Mouse (Mus musculus) heart, postnatal 0 days (tissue): ENCODE data around the gene Ipo7. TPM values are rescaled to one million over a fixed set of nuclear protein-coding genes. Genes with fewer than 3 reads are reported as not detected.

Experiments
- ATAC-seq: fragments of 200-750 bp; cut with Nextera tagmentation; 2 replicates; pipeline ENCODE4 v1.8.0; 2017; ENCODE audit warnings: low read depth, moderate number of reproducible peaks, moderate library complexity; ENCODE audit not compliant: insufficient read depth
- DNase-seq: peaks from one replicate; pipeline ENCODE4 v3.0.0-alpha.2; 2016; ENCODE audit warnings: low spot score
- H3K27ac ChIP-seq: fragments of 300-500 bp; sonication (generic); 2 replicates; pipeline ENCODE4 v1.5.1; 2014; ENCODE audit warnings: low read depth, mild to moderate bottlenecking
- H3K27me3 ChIP-seq: fragments of 300-500 bp; sonication (generic); 2 replicates; pipeline ENCODE4 v1.6.1; 2014; ENCODE audit warnings: low read length, mixed read lengths; ENCODE audit not compliant: control insufficient read depth, insufficient read depth
- H3K36me3 ChIP-seq: fragments of 300-500 bp; sonication (generic); replicated peaks from 2 replicates; pipeline ENCODE4 v1.6.1; 2014; ENCODE audit warnings: low read length, mixed read lengths; ENCODE audit not compliant: control insufficient read depth, insufficient read depth
- H3K4me1 ChIP-seq: fragments of 300-500 bp; sonication (generic); 2 replicates; pipeline ENCODE4 v1.6.1; 2014; ENCODE audit warnings: antibody characterized with exemption; ENCODE audit not compliant: control insufficient read depth, insufficient read depth
- H3K4me2 ChIP-seq: fragments of 300-500 bp; sonication (generic); 2 replicates; pipeline ENCODE4 v1.6.1; 2014; ENCODE audit warnings: low read depth, mild to moderate bottlenecking, low read length, moderate library complexity
- H3K4me3 ChIP-seq: fragments of 300-500 bp; sonication (generic); 2 replicates; pipeline ENCODE4 v1.5.1; 2014; ENCODE audit warnings: low read depth, low read length
- H3K9ac ChIP-seq: fragments of 300-500 bp; sonication (generic); replicated peaks from 2 replicates; pipeline ENCODE4 v1.6.1; 2014; ENCODE audit warnings: low read depth, low read length, mixed read lengths
- H3K9me3 ChIP-seq: fragments of 300-500 bp; sonication (generic); replicated peaks from 2 replicates; pipeline ENCODE4 v1.6.1; 2016; ENCODE audit warnings: low read length; ENCODE audit not compliant: control insufficient read depth
- CTCF ChIP-seq: IDR thresholded peaks from 2 replicates; pipeline ENCODE4 v1.5.1; 2016; ENCODE audit warnings: antibody characterized with exemption, control low read depth, low read depth
- EP300 ChIP-seq: IDR thresholded peaks from 2 replicates; pipeline ENCODE4 v1.6.1; 2016; ENCODE audit warnings: antibody characterized with exemption, low read depth
- WGBS: fragments of 180-500 bp; shearing (Covaris S2); extraction: QIAGEN DNeasy Blood & Tissue Kit; methylation state at CpG from one replicate; pipeline ENCODE4 v1.1.7; 2014; 5-methylcytosine and 5-hydroxymethylcytosine counted together
- polyA plus RNA-seq: library from polyadenylated mRNA; unstranded; fragments of >200 nt; fragmentation: Nextera tagmentation; extraction: Ambion mirVana; gene quantifications from 2 replicates; pipeline ENCODE4 v1.2.1, GENCODE M21; 2015
- total RNA-seq: library from RNA; depleted of rRNA; stranded (reverse); fragments of >200 nt; gene quantifications from 2 replicates; pipeline ENCODE4 v1.2.3, GENCODE M21; 2014; ENCODE audit warnings: low replicate concordance; rRNA removed

Ipo7 gene
- total and polyA plus RNA-seq, 2 experiments from 2014 or later, result 24.3 to 72.6 TPM

GRCm38 (mm10) chr7:110097106-110097793, 79.2 kb downstream of the Ipo7 start:
- no peak overlapping the region for H3K9ac ChIP-seq
- no peaks in the 10 kb centered on the region for H3K27me3 ChIP-seq
- H3K4me1 ChIP-seq, result no peaks in the 10 kb centered on the region; the same call in 1 of the 2 replicates
- H3K9me3 ChIP-seq, result no peaks in the 10 kb centered on the region
- peaks cover 39% of the 10 kb centered on the region for H3K36me3 ChIP-seq
- no peak overlapping the region for H3K4me3 ChIP-seq
- no peak for ATAC-seq
- WGBS, result 55% methylated on average over 7 of the region's 7 CpGs
- no peak for DNase-seq
- no peak for TF ChIP-seq CTCF
- TF ChIP-seq EP300, result no peak
- no peak overlapping the region for H3K27ac ChIP-seq
- H3K4me2 ChIP-seq, result no peak overlapping the region

GRCm38 (mm10) chr7:110100854-110101253, 82.8 kb downstream of the Ipo7 start:
- no peak overlapping the region for H3K4me2 ChIP-seq
- H3K9me3 ChIP-seq, result no peaks in the 10 kb centered on the region
- H3K4me3 ChIP-seq, result no peak overlapping the region
- no peaks in the 10 kb centered on the region; the same call in 1 of the 2 replicates for H3K4me1 ChIP-seq
- peaks cover 8% of the 10 kb centered on the region for H3K36me3 ChIP-seq
- 58% methylated on average over 6 of the region's 6 CpGs for WGBS
- no peaks in the 10 kb centered on the region for H3K27me3 ChIP-seq
- no peak overlapping the region for H3K27ac ChIP-seq
- ATAC-seq, result no peak
- H3K9ac ChIP-seq, result no peak overlapping the region
- TF ChIP-seq EP300 (no peak), CTCF (no peak)
- DNase-seq, result no peak

- DNase-seq (no peak), ATAC-seq (no peak)
- Histone ChIP-seq H3K4me2 (no peak overlapping the region), H3K27ac (no peak overlapping the region), H3K36me3 (peaks cover 4% of the 10 kb centered on the region), H3K9me3 (no peaks in the 10 kb centered on the region), H3K9ac (no peak overlapping the region), H3K27me3 (no peaks in the 10 kb centered on the region), H3K4me3 (no peak overlapping the region), H3K4me1 (no peaks in the 10 kb centered on the region; the same call in 1 of the 2 replicates)
- TF ChIP-seq CTCF (no peak), EP300 (no peak)
- WGBS, result 81% methylated on average over 5 of the region's 5 CpGs
These were observed 83.2 kb downstream of the Ipo7 start for GRCm38 (mm10) chr7:110101266-110101665.

- Histone ChIP-seq H3K27me3 (no peaks in the 10 kb centered on the region), H3K4me2 (no peak overlapping the region), H3K27ac (no peak overlapping the region), H3K4me3 (no peak overlapping the region), H3K4me1 (peaks cover 16% of the 10 kb centered on the region), H3K36me3 (no peaks in the 10 kb centered on the region), H3K9me3 (no peaks in the 10 kb centered on the region), H3K9ac (no peak overlapping the region)
- TF ChIP-seq CTCF (no peak), EP300 (no peak)
- DNase-seq (no peak), ATAC-seq (no peak)
- WGBS, result 82% methylated on average over 5 of the region's 5 CpGs
These were observed 87.0 kb downstream of the Ipo7 start for GRCm38 (mm10) chr7:110105041-110105440.

Other genes with a start within 250 kb of the Ipo7 start
- 0.15 and 0.53 TPM in 2 replicates for gene Nrip3, start 236.2 kb upstream of the Ipo7 start, total RNA-seq
- 0.18 and 0.33 TPM in 2 replicates for gene Nrip3, start 236.2 kb upstream of the Ipo7 start, polyA plus RNA-seq
- 9.7 and 16.8 TPM in 2 replicates for gene Scube2, start 152.6 kb upstream of the Ipo7 start, total RNA-seq
- gene Scube2, start 152.6 kb upstream of the Ipo7 start, polyA plus RNA-seq, result 6.4 and 8.3 TPM in 2 replicates
- gene Dennd5a, start 57.8 kb upstream of the Ipo7 start, total RNA-seq, result 171 and 205 TPM in 2 replicates
- 31.1 and 34.6 TPM in 2 replicates for gene Dennd5a, start 57.8 kb upstream of the Ipo7 start, polyA plus RNA-seq
- 66.4 and 93.7 TPM in 2 replicates for gene Tmem41b, start 31.3 kb upstream of the Ipo7 start, total RNA-seq
- gene Tmem41b, start 31.3 kb upstream of the Ipo7 start, polyA plus RNA-seq, result 63.7 and 64.8 TPM in 2 replicates
- gene Zfp143, start 42.9 kb downstream of the Ipo7 start, total RNA-seq, result 5.4 and 21.0 TPM in 2 replicates
- gene Zfp143, start 42.9 kb downstream of the Ipo7 start, polyA plus RNA-seq, result 8.5 and 9.6 TPM in 2 replicates
- 21.4 and 27.9 TPM in 2 replicates for gene Wee1, start 103.8 kb downstream of the Ipo7 start, total RNA-seq
- 17.2 and 20.3 TPM in 2 replicates for gene Wee1, start 103.8 kb downstream of the Ipo7 start, polyA plus RNA-seq
- 16.5 and 16.9 TPM in 2 replicates for gene Swap70, start 203.4 kb downstream of the Ipo7 start, total RNA-seq
- gene Swap70, start 203.4 kb downstream of the Ipo7 start, polyA plus RNA-seq, result 11.8 and 12.9 TPM in 2 replicates